Mouse (Mus musculus): ENCODE measurements at regions not wholly inside any gene's neighbourhood (a gene's known extent, or its start where the extent isn't known, plus 50 kb on each side); places are given as distances from the start of the nearest gene placed in this dataset.
"Not testable (repeated sequence)": the region's sequence is repeated elsewhere in the genome, so short reads cannot be mapped to it uniquely, and the experiment has no call there.

GRCm38 (mm10) chr13:82058872-82059271 is 276.0 kb downstream of the Cetn3 start:
- no peak for DNase-seq

- DNase-seq, result peak; percentile 2
Observed at GRCm38 (mm10) chr13:82059498-82059897, 276.6 kb downstream of the Cetn3 start.

DNA sequence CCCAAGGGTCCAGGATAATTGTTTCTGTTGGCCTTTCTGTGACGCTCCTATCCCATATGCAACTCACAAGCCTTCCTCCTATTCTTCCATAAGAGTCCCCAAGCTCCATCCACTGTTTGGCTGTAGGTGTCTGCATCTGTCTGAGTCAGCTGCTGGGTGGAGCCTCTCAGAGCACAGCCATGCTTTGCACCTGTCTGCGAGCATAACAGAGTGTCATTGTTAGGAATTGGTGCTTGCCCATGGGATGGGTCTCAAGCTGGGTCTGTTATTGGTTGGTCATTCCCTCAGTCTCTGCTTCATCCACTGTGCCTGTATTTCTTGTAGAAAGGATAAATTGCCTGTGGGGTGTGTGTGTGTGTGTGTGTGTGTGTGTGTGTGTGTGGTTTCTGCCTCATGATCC is 281.0 kb downstream of the Cetn3 start:
- DNase-seq, result not testable (repeated sequence)

- no peak for DNase-seq
Observed at GRCm38 (mm10) chr13:82066174-82066573, 283.3 kb downstream of the Cetn3 start.

DNA sequence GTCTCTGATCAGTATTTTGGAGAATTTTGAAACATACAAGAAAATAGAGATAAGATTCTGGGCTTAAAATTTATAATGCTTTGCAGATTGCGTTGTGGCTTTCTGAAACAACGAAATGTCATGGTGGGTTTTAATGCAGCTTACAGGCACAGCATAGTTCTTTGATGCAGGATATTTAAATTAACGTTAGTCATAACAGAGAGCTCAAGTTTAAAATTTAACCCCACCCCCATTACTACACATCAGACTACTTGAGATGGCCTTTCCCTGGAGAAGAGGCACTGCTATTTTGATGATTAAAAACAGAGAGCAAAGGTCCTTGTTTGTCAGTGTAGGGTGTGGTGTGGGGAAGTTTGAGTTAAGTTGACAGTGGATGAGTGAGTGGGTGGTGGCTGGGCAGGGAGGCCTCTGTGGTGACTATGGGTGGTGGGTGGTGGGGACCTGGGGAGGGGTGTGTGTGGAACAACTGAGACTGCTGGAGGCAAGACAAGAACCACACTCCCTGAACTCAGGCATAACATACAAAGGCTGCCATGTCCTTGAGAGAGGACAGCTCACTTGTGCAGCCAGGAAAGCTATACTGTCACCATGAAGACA is 283.9 kb downstream of the Cetn3 start:
- no peak for DNase-seq

DNA sequence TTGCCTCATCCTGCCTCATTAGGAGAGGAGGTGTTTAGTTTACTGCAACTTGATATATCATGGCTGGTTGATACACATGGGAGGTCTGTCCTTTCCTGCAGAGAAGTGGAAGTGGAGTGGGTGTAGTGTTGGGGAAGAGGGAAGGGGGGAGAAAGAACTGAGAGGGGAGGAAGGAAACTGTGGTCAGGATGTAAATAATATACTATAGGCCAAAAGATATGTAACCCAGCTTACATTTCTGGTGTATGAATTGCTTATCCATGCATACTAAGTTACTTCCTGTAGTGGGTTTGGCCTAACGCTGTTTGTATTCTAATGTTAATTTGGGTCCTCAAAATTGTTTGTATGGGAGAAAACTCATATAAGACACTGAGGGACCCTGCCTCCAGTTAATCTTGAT is 289.6 kb downstream of the Cetn3 start:
- no peak for DNase-seq

DNA sequence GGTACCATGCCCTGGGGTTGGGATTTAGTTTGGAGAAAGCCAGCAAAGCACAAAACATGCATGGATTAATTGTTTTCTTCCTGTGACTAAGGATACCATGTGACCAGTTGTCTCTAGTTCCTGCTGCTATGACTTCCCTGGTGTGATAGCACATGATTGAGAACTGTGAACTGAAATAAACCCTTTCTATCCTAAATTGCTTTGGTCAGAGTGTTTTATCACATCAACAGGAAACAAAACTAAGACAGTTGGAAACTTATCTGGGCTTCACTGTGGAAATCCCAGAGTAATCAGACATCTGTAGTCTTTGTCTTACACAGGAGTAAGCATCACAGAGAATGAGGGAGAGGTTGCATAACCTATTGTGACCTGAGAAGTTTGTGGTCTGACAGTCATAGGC is 290.5 kb downstream of the Cetn3 start:
- no peak for DNase-seq

GRCm38 (mm10) chr13:82081375-82081774 is 298.5 kb downstream of the Cetn3 start:
- DNase-seq, result no peak

DNA sequence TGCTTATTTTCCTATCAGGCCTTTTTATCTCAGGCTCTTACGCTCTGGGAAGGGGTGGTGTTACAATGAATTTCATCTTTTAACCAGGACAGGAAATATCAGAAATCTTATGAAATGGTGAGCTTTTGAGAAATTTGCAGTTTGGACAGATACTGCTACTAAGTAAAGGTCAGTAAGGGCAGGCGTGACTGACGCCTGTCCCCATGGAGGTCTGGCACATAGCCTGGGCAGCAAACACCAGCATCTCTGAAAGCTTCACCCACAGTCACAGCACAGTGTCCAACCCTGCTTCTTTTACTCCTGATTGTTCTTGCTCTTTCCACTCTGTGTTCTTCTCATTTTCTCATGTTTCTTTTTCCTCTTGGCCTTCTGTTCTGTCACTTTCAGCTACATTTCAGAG is 304.8 kb downstream of the Cetn3 start:
- DNase-seq, result no peak

- peak; percentile 40 for DNase-seq
Observed at GRCm38 (mm10) chr13:82092186-82092585, 309.3 kb downstream of the Cetn3 start.

- no peak for DNase-seq
Observed at GRCm38 (mm10) chr13:82106032-82106431, 323.2 kb downstream of the Cetn3 start.

DNA sequence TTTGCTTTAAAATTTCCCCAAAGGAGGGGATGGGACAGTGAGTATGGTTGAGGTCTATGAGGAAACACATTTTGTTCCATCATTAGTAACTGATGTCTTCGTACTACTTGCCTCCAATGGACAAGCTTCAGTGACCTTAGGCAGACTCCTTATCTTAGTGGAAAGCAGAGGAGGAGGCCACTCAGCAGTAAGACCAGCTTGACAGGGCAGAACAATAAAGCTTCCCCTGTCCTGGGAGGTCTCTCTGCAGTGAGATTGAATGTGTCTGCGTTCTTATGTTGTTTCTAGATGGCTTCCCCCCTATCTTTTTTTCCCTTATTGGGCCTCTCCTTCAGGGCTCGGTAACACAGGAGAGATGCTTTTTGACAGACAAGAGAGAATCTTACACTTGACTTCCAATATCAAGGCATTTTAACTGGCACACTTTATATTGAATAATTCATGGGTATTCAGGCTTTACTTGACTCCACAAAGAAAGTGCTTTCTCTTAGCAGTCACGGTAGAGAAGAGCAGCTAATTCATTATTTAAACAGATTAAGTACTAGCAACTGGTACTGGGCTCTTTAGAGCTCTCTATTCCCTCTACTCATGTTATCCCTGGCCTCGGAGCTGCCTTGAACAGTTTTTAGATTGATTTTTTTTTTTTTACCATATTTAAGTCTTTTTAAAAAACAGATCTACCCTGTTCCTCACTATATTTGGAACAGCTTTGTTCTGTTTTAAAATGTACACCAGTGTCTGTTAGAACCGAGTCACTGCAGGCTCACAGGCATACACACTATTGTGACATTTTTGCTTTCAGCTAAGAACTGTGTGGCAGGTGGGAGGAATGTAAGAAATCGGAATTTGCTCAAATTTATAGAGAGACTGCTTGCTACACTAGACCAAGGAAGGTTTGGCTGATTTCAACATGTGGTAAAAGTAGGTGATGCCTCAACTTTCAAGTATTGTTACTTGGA is 347.2 kb downstream of the Cetn3 start:
- no peak for DNase-seq

All from kidney, adult 9 months (tissue).